Mouse (Mus musculus) heart, embryonic 11.5 days (tissue): ENCODE measurements around the gene Ciz1. TPM values are rescaled to one million over a fixed set of nuclear protein-coding genes. Genes with fewer than 3 reads are reported as not detected.

Source experiments
- ATAC-seq: fragments of 200-750 bp; cut with Nextera tagmentation; replicated peaks from 2 replicates; pipeline ENCODE4 v1.8.0; 2017; ENCODE audit warnings: moderate library complexity; ENCODE audit not compliant: insufficient number of reproducible peaks, low FRiP score, low TSS enrichment
- H3K27ac ChIP-seq: fragments of 300-500 bp; sonication (generic); 2 replicates; pipeline ENCODE4 v1.5.1; 2014; ENCODE audit warnings: mild to moderate bottlenecking, low read depth, low read length
- H3K27me3 ChIP-seq: fragments of 300-500 bp; sonication (generic); 2 replicates; pipeline ENCODE4 v1.6.1; 2014; ENCODE audit warnings: mild to moderate bottlenecking, low read length, mixed read lengths; ENCODE audit not compliant: control insufficient read depth, insufficient read depth
- H3K36me3 ChIP-seq: fragments of 300-500 bp; sonication (generic); 2 replicates; pipeline ENCODE4 v1.6.1; 2014; ENCODE audit warnings: mild to moderate bottlenecking, low read length, moderate library complexity, mixed read lengths; ENCODE audit not compliant: control insufficient read depth, insufficient read depth
- H3K4me1 ChIP-seq: fragments of 300-500 bp; sonication (generic); 2 replicates; pipeline ENCODE4 v1.6.1; 2014; ENCODE audit warnings: low read length; ENCODE audit not compliant: control insufficient read depth, insufficient read depth
- H3K4me2 ChIP-seq: fragments of 300-500 bp; sonication (generic); 2 replicates; pipeline ENCODE4 v1.6.1; 2014; ENCODE audit warnings: mild to moderate bottlenecking, moderate library complexity
- H3K4me3 ChIP-seq: fragments of 300-500 bp; sonication (generic); 2 replicates; pipeline ENCODE4 v1.5.1; 2014; ENCODE audit warnings: low read depth, low read length
- H3K9ac ChIP-seq: fragments of 300-500 bp; sonication (generic); 2 replicates; pipeline ENCODE4 v1.6.1; 2014; ENCODE audit warnings: mild to moderate bottlenecking, low read depth, low read length, moderate library complexity
- H3K9me3 ChIP-seq: fragments of 300-500 bp; sonication (generic); replicated peaks from 2 replicates; pipeline ENCODE4 v1.6.1; 2016; ENCODE audit warnings: low read length; ENCODE audit not compliant: control insufficient read depth
- WGBS: fragments of 180-500 bp; shearing (Covaris S2); extraction: QIAGEN DNeasy Blood & Tissue Kit; methylation state at CpG from one replicate; pipeline ENCODE4 v1.1.7; 2014; ENCODE audit not compliant: insufficient replicate concordance; 5-methylcytosine and 5-hydroxymethylcytosine counted together
- polyA plus RNA-seq: library from polyadenylated mRNA; unstranded; fragments of >200 nt; fragmentation: Nextera tagmentation; extraction: Ambion mirVana; gene quantifications from 2 replicates; pipeline ENCODE4 v1.2.1, GENCODE M21; 2014

Gene Ciz1
- polyA plus RNA-seq, 1 experiment from 2014 or later, result 32.1 TPM

DNA sequence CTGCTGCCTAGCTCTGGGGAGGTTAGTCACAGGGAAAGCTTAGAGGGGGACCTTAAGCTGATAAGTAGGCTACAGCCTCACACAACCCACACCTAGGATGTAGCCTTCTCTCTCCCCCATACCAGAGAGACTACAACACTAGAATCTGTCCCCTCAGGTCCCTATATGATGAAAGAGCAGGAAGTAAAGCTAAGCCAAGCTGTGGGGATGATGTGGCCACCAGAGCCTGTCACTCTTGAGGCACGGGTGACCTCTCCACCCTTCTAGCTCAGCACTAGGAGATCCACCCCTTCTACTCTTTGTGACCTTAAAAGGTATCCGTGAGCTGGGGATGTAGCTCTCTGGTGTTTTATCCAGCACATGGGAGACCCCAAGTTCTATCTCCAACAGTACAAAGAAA lies 37.0 kb downstream of the Ciz1 start:
- no peak overlapping the region for H3K4me2 ChIP-seq
- no peak for ATAC-seq
- 0 out of 2 replicates have a peak, but pooled peaks cover 5% of the 10 kb centered on the region for H3K27me3 ChIP-seq
- no peaks in the 10 kb centered on the region for H3K36me3 ChIP-seq
- no peak overlapping the region for H3K27ac ChIP-seq
- no peaks in the 10 kb centered on the region for H3K9me3 ChIP-seq
- H3K9ac ChIP-seq, result no peak overlapping the region
- no peak overlapping the region for H3K4me3 ChIP-seq
- H3K4me1 ChIP-seq, result 0 out of 2 replicates have a peak, but pooled peaks cover 3% of the 10 kb centered on the region
- 54% methylated on average over 2 of the region's 2 CpGs for WGBS

DNA sequence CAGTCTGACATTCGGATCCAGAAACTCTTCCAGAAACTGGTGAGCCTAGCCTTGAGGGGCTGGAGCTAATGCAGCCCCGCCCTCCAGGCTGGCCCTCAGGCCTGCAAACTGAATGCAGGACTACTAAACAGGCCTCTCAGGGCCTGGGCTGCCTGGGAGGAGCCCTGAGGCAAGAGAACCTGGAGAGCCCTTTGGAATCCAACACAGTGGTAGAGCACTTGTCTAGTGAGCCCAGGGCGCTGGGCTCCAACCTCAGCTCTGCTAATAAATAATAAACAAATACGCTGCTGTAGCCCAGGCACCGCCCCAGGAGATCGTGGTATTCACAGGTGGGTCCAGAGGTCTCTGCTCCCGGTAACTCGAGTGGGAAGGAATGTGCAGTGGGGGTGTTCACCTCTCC lies 38.7 kb downstream of the Ciz1 start:
- Histone ChIP-seq H3K9ac (no peak overlapping the region), H3K4me2 (no peak overlapping the region), H3K27me3 (0 out of 2 replicates have a peak, but pooled peaks cover 3% of the 10 kb centered on the region), H3K4me1 (peaks cover 6% of the 10 kb centered on the region; the same call in 1 of the 2 replicates), H3K9me3 (no peaks in the 10 kb centered on the region), H3K27ac (no peak overlapping the region), H3K36me3 (no peaks in the 10 kb centered on the region), H3K4me3 (no peak overlapping the region)
- 65% methylated on average over 8 of the region's 8 CpGs for WGBS
- no peak for ATAC-seq

DNA sequence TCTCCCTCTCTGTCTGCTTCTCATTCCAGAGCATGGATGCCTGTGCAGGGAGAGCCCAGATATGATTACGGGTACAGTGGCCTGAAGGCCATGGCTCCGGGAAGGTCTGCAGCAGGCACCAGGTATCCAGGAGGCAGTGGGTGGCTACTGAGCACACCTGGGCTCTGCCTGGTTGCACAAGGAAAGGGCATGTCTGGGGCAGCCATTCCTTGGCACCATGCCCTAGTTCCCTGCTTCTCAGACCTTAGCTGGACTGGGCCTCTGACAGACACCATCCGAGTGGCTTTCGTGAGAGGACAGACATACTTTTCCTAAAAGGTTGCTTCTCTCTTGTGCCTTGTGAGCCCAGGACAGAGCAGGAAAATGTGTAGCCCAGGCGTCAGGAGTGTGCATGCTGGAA lies 39.9 kb downstream of the Ciz1 start:
- H3K4me1 ChIP-seq, result peaks cover 10% of the 10 kb centered on the region
- H3K36me3 ChIP-seq, result no peaks in the 10 kb centered on the region
- H3K4me2 ChIP-seq, result no peak overlapping the region
- 0 out of 2 replicates have a peak, but pooled peaks cover 2% of the 10 kb centered on the region for H3K27me3 ChIP-seq
- no peak overlapping the region for H3K27ac ChIP-seq
- WGBS, result 78% methylated on average over 5 of the region's 5 CpGs
- no peaks in the 10 kb centered on the region for H3K9me3 ChIP-seq
- no peak overlapping the region for H3K4me3 ChIP-seq
- no peak overlapping the region for H3K9ac ChIP-seq
- no peak for ATAC-seq

DNA sequence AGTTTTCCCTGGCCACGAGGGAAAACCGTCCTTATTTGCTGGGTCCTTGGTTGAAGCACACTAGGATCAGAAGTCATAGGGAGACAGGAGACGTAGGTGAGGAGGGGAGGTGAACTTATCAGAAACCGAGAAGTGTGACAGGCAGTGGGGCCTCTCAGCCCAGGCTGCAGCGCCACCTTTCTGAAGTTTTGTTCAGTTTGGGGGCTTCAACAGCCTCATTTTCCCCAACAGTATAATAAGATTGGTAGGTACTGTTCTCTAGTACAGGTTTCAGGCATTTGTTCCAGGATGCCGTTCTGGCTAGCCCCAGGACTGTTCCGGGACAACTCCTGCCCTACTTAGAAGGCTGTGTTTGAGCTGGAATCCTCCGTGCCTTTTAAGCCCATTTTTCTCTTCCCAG lies 42.8 kb downstream of the Ciz1 start:
- 4% methylated on average over 8 of the region's 8 CpGs for WGBS
- H3K4me3 ChIP-seq, result peak overlapping the region; percentile 95
- peak overlapping the region; percentile 86 for H3K9ac ChIP-seq
- H3K4me2 ChIP-seq, result peak overlapping the region; percentile 95
- H3K4me1 ChIP-seq, result peaks cover 15% of the 10 kb centered on the region
- peaks cover 8% of the 10 kb centered on the region for H3K36me3 ChIP-seq
- H3K27ac ChIP-seq, result peak overlapping the region; percentile 89
- ATAC-seq, result no peak
- H3K27me3 ChIP-seq, result no peaks in the 10 kb centered on the region
- no peaks in the 10 kb centered on the region for H3K9me3 ChIP-seq

DNA sequence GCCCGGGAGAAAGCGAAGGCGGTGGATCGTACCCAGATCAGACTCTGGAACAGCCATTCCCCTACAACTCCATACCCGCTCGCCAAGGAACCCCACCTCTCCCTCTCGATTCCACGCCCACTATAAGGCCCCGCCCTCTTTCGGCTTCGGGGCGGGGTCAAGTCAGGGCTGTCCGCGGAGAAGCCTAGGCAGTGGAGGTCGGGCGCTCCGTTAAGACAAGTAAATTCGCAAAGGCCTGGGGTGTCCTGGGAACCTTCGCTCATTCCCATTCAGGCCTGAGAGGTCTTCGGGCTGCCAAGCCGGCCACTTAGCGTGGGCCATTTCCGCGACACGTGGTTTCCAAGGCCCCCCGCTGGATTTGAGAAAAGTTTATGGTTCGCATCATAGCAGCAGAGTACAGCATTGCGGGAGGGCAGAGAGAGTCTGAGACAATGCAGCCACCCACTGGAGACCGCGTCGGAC lies 43.4 kb downstream of the Ciz1 start, which contains the start of gene Ptges2:
Gene Ptges2 (plus strand): TSS at position 413 of the 462 bp plus-strand sequence.
- peak within 1 kb of the TSS; percentile 89 for H3K27ac ChIP-seq
- H3K27me3 ChIP-seq, result no peaks in the 10 kb centered on the region
- ATAC-seq, result peak; percentile 87
- H3K4me3 ChIP-seq, result peak within 1 kb of the TSS; percentile 95
- H3K9me3 ChIP-seq, result no peaks in the 10 kb centered on the region
- H3K4me1 ChIP-seq, result peaks cover 15% of the 10 kb centered on the region
- H3K36me3 ChIP-seq, result peaks cover 9% of the 10 kb centered on the region
- peak within 1 kb of the TSS; percentile 95 for H3K4me2 ChIP-seq
- H3K9ac ChIP-seq, result peak within 1 kb of the TSS; percentile 86
- under 1% methylated on average over 31 of the region's 31 CpGs for WGBS

DNA sequence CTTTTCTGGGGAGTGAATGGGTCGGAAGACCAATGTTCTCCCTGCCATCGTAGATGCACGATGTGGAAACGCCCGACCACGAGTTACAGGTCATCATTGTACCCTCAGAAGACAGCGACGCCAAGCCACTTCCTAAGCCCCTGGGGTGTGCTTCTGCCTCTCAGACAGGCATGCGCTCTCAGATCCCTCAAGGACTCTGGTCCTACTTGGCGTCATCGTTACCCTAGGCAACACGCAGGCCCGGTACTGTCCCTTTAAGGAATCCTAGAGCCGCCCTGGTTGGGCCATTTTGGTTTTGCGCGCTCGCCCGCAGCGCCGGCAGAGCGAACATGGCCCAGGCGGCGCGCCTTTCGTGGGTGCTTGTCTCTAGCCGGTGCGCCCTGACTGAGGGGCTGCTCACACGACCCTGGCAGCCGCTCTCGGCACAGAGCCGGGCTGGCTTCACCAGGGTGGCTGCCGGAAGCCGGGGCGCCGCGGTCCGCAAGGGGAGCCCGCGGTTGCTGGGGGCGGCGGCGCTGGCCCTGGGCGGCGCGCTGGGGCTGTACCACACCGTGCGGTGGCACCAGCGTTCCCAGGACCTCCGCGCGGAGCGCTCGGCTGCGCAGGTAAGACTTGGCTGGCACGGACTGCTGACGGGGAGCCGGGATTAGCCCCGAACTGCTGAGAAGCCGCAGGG lies 44.0 kb downstream of the Ciz1 start:
- Histone ChIP-seq H3K36me3 (peaks cover 9% of the 10 kb centered on the region), H3K27me3 (no peaks in the 10 kb centered on the region), H3K27ac (peak overlapping the region; percentile 89), H3K9ac (peak overlapping the region; percentile 86), H3K4me2 (peak overlapping the region; percentile 95), H3K4me3 (peak overlapping the region; percentile 95), H3K4me1 (peaks cover 15% of the 10 kb centered on the region), H3K9me3 (no peaks in the 10 kb centered on the region)
- WGBS, result under 1% methylated on average over 59 of the region's 59 CpGs
- peak; percentile 86 for ATAC-seq

DNA sequence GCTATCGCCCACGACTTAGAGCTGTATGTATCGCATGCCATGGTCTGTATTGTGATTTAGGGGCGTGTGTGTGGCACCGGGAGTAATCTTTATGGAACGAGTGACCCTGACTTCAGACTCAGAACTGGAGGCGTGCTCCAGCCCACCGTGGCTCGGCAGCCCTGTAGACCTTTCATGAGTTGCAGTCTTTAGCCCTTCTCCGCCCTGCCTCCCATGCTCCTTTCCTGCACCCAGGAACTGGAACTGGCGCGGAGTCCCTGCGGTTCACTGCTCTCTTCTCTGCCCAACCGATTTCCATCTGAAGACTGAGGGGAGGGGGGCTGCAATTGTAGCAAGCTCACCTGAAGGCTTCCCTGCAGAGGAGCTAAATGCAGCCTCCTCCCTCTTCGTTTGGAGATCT lies 44.6 kb downstream of the Ciz1 start:
- peaks cover 9% of the 10 kb centered on the region for H3K36me3 ChIP-seq
- H3K4me3 ChIP-seq, result peak overlapping the region; percentile 95
- 1% methylated on average over 15 of the region's 15 CpGs for WGBS
- H3K9ac ChIP-seq, result peak overlapping the region; percentile 86
- H3K9me3 ChIP-seq, result no peaks in the 10 kb centered on the region
- peaks cover 15% of the 10 kb centered on the region for H3K4me1 ChIP-seq
- peak overlapping the region; percentile 95 for H3K4me2 ChIP-seq
- ATAC-seq, result no peak
- H3K27me3 ChIP-seq, result no peaks in the 10 kb centered on the region
- H3K27ac ChIP-seq, result peak overlapping the region; percentile 89

DNA sequence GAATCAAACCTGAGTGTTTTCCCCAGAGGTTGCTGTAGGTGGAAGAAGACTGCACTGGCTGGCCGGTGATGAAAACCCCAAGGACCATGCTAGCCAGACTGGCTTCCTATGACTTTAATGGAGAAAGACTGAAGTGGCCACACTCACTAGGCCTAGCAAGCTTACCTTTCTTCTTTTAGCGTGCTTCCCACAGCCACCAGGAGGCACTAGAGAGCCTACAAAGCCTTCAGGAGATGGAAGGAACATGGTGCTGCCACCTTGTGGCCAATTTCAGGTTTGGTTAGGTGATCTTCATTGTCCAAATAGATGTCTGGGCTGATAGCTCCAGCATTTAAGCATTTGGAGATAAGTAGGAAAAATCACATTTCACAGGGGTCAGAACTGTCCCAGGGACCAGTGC lies 52.5 kb downstream of the Ciz1 start:
- Histone ChIP-seq H3K9ac (0 out of 2 replicates have a peak overlapping the region, but pooled peaks have one; percentile 16), H3K9me3 (no peaks in the 10 kb centered on the region), H3K36me3 (peaks cover 10% of the 10 kb centered on the region), H3K4me2 (no peak overlapping the region), H3K27ac (no peak overlapping the region), H3K4me3 (no peak overlapping the region), H3K4me1 (no peaks in the 10 kb centered on the region), H3K27me3 (no peaks in the 10 kb centered on the region)
- no peak for ATAC-seq
- WGBS, result 9% methylated on average over 2 of the region's 2 CpGs
